Mouse (Mus musculus): ENCODE results near the gene Nptn. TPM values are rescaled to one million over a fixed set of nuclear protein-coding genes. Genes with fewer than 3 reads are reported as not detected.

Gene Nptn
- total and polyA plus RNA-seq, 2 experiments from 2014 or later: 236 to 362 TPM

DNA sequence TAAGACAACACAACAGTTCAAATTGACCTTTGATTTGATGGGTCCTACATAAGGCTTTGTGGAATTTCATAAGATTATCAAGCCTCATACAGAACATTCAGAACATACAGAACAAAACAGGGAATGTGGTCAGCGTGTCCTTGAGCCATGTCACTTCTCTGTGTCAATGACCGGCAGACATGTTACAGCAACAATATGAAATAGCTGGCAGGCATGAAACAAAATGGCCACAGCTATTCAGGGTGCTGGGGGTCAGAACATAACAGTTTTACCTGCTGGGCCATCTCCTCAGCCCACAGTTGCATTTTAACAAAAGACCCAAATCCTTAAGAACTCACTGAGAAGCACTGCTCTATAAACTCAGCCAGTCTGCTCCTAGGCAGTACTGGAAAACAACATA is 116.4 kb downstream of the Nptn start:
- H3K4me3 ChIP-seq (ENCODE audit: low read depth, low read length): no peak overlapping the region

DNA sequence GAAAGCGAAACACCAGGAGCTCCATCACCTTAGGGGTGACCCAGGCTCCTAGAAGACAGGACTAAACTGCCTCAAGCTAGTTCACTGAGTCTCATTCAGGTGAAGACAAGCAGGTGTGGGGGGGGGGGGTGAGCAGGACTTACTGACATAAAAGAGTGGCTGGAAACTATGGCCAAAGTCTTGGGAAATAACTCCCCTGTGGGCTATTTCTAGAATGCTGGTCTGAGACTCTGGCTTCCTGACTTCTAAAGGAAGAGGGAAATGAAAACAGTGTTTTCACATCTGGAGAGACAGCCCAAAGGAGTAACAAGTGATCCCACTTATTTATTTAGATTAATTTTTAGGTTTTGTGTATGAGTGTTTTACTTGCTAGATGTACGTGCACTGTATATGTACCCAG is 119.7 kb downstream of the Nptn start:
- Histone ChIP-seq H3K36me3 (ENCODE audit: insufficient read depth, low read length) (no peaks in the 10 kb centered on the region), H3K4me1 (ENCODE audit: insufficient read depth, low read length) (no peaks in the 10 kb centered on the region), H3K27ac (ENCODE audit: low read depth, low read length) (no peak overlapping the region), H3K9ac (replicated peaks; ENCODE audit: low read length, poor library complexity, severe bottlenecking) (no peak overlapping the region), H3K4me2 (ENCODE audit: low read depth, low read length, poor library complexity, severe bottlenecking) (no peak overlapping the region), H3K4me3 (ENCODE audit: low read depth, low read length) (no peak overlapping the region), H3K9me3 (ENCODE audit: low read length) (no peaks in the 10 kb centered on the region), H3K27me3 (ENCODE audit: insufficient read depth, low read length) (no peaks in the 10 kb centered on the region)
- ATAC-seq (ENCODE audit: low FRiP score) (no peak), DNase-seq (ENCODE audit: low spot score) (no peak)
- 92% methylated on average over 2 of the region's 2 CpGs for WGBS
- no peak for TF ChIP-seq CTCF (IDR thresholded peaks at IDR 0.05)

More for the DNA sequence above, 116.4 kb downstream of the Nptn start:
- Histone ChIP-seq H3K27me3 (ENCODE audit: insufficient read depth, low read length) (no peaks in the 10 kb centered on the region), H3K27ac (ENCODE audit: low read depth, low read length) (no peak overlapping the region), H3K36me3 (ENCODE audit: insufficient read depth, low read length) (no peaks in the 10 kb centered on the region), H3K4me2 (ENCODE audit: low read depth, low read length, poor library complexity, severe bottlenecking) (no peak overlapping the region), H3K4me1 (ENCODE audit: insufficient read depth, low read length) (no peaks in the 10 kb centered on the region), H3K9me3 (ENCODE audit: low read length) (no peaks in the 10 kb centered on the region), H3K9ac (replicated peaks; ENCODE audit: low read length, poor library complexity, severe bottlenecking) (no peak overlapping the region)
- TF ChIP-seq CTCF (IDR thresholded peaks at IDR 0.05): no peak
- WGBS: 94% methylated on average over 2 of the region's 2 CpGs
- no peak for ATAC-seq (ENCODE audit: low FRiP score)
- DNase-seq (ENCODE audit: low spot score): no peak

DNA sequence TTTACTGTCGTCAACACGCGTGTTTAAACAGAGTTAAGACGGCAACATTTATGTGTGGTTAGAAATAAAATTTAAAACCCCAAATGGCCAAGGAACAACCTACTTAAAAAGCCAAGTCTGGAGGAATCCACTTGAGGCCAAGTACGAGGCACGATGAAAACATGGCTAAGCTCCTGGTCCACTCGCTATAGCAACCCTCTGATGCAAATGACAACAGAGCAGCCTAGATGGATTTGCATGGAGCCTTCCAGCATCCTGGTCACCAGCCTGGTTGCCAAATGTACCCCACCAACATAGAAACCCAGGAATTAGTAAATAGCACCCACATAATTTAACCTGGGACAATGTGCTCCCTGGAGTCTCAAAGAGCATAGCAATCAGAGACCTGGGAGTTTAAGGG is 121.7 kb downstream of the Nptn start:
- H3K27me3 ChIP-seq (ENCODE audit: insufficient read depth, low read length): no peaks in the 10 kb centered on the region
- H3K4me2 ChIP-seq (ENCODE audit: low read depth, low read length, poor library complexity, severe bottlenecking): no peak overlapping the region

DNA sequence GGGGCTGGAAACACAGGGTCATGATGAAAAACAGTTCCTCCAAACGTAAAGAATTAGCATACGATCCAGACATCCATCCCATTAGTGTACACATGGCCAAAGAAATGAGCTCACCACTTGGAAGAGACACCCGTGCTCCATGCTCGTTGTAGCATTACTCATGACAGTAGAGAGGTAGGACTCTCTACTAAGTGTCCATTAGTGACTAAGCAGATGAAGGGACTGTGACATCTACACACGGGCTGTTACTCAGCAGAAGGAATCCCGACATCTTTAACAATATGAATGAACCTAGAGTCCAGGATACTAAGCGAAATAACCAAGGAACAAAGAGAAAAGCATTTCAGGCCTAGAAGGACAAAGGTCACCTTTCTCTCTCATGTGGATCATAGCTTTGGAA is 124.0 kb downstream of the Nptn start:
- H3K27me3 ChIP-seq (ENCODE audit: insufficient read depth, low read length): no peaks in the 10 kb centered on the region
- DNase-seq (ENCODE audit: low spot score) (no peak), ATAC-seq (ENCODE audit: low FRiP score) (no peak)
- no peaks in the 10 kb centered on the region for H3K36me3 ChIP-seq (ENCODE audit: insufficient read depth, low read length)
- WGBS: 83% methylated on average over 7 of the region's 7 CpGs
- no peak overlapping the region for H3K4me2 ChIP-seq (ENCODE audit: low read depth, low read length, poor library complexity, severe bottlenecking)
- no peaks in the 10 kb centered on the region for H3K4me1 ChIP-seq (ENCODE audit: insufficient read depth, low read length)
- H3K9me3 ChIP-seq (ENCODE audit: low read length): no peaks in the 10 kb centered on the region
- H3K27ac ChIP-seq (ENCODE audit: low read depth, low read length): no peak overlapping the region
- no peak for TF ChIP-seq CTCF (IDR thresholded peaks at IDR 0.05)
- no peak overlapping the region for H3K4me3 ChIP-seq (ENCODE audit: low read depth, low read length)
- no peak overlapping the region for H3K9ac ChIP-seq (replicated peaks; ENCODE audit: low read length, poor library complexity, severe bottlenecking)

More for the DNA sequence above, 121.7 kb downstream of the Nptn start:
- H3K9me3 ChIP-seq (ENCODE audit: low read length): no peaks in the 10 kb centered on the region
- no peak for TF ChIP-seq CTCF (IDR thresholded peaks at IDR 0.05)
- 82% methylated on average over 7 of the region's 7 CpGs for WGBS
- H3K9ac ChIP-seq (replicated peaks; ENCODE audit: low read length, poor library complexity, severe bottlenecking): no peak overlapping the region
- no peak for ATAC-seq (ENCODE audit: low FRiP score)
- H3K27ac ChIP-seq (ENCODE audit: low read depth, low read length): no peak overlapping the region
- no peaks in the 10 kb centered on the region for H3K36me3 ChIP-seq (ENCODE audit: insufficient read depth, low read length)
- DNase-seq (ENCODE audit: low spot score): no peak
- no peak overlapping the region for H3K4me3 ChIP-seq (ENCODE audit: low read depth, low read length)
- H3K4me1 ChIP-seq (ENCODE audit: insufficient read depth, low read length): no peaks in the 10 kb centered on the region

Other genes starting within 250 kb of the Nptn start
- gene Tbc1d21, start 211.8 kb upstream of the Nptn start, total RNA-seq (2014; rRNA removed): not detected in 2 replicates
- gene Tbc1d21, start 211.8 kb upstream of the Nptn start, polyA plus RNA-seq (2015; fragmentation: Nextera tagmentation; extraction: Ambion mirVana): not detected in 2 replicates
- gene Insyn1, start 93.6 kb upstream of the Nptn start, total RNA-seq (2014; rRNA removed): 118 and 131 TPM in 2 replicates
- gene Insyn1, start 93.6 kb upstream of the Nptn start, polyA plus RNA-seq (2015; fragmentation: Nextera tagmentation; extraction: Ambion mirVana): 7.2 and 9.0 TPM in 2 replicates
- gene Cd276, start 26.8 kb upstream of the Nptn start, total RNA-seq (2014; rRNA removed): 23.2 and 25.5 TPM in 2 replicates
- gene Cd276, start 26.8 kb upstream of the Nptn start, polyA plus RNA-seq (2015; fragmentation: Nextera tagmentation; extraction: Ambion mirVana): 19.3 and 21.5 TPM in 2 replicates
- gene Rec114, start 161.7 kb downstream of the Nptn start, total RNA-seq (2014; rRNA removed): 0.16 and 1.1 TPM in 2 replicates
- gene Rec114, start 161.7 kb downstream of the Nptn start, polyA plus RNA-seq (2015; fragmentation: Nextera tagmentation; extraction: Ambion mirVana): 1.1 and 1.9 TPM in 2 replicates
- gene Hcn4, start 241.2 kb downstream of the Nptn start, total RNA-seq (2014; rRNA removed): 34.6 and 42.3 TPM in 2 replicates
- gene Hcn4, start 241.2 kb downstream of the Nptn start, polyA plus RNA-seq (2015; fragmentation: Nextera tagmentation; extraction: Ambion mirVana): 3.8 and 4.1 TPM in 2 replicates

All from midbrain, postnatal 0 days (tissue).